Mouse (Mus musculus) liver, embryonic 15.5 days (tissue): ENCODE measurements around the gene Inf2. TPM values are rescaled to one million over a fixed set of nuclear protein-coding genes. Genes with fewer than 3 reads are reported as not detected.
A peak's percentile ranks its signal among the peaks of the same experiment; 100 is the strongest.

ENCODE experiments used
- ATAC-seq: fragments of 200-750 bp; cut with Nextera tagmentation; 2 replicates; pipeline ENCODE4 v1.8.0; 2017; ENCODE audit warnings: moderate number of reproducible peaks, mild to moderate bottlenecking, moderate library complexity; ENCODE audit not compliant: insufficient read depth
- H3K27ac ChIP-seq: fragments of 300-500 bp; sonication (generic); replicated peaks from 2 replicates; pipeline ENCODE4 v1.5.1; 2015; ENCODE audit warnings: mild to moderate bottlenecking, inconsistent platforms
- H3K27me3 ChIP-seq: fragments of 300-500 bp; sonication (generic); 2 replicates; pipeline ENCODE4 v1.6.1; 2015; ENCODE audit warnings: mild to moderate bottlenecking, inconsistent platforms
- H3K36me3 ChIP-seq: fragments of 300-500 bp; sonication (generic); replicated peaks from 2 replicates; pipeline ENCODE4 v1.6.1; 2015; ENCODE audit warnings: moderate library complexity, mild to moderate bottlenecking, inconsistent platforms
- H3K4me1 ChIP-seq: fragments of 300-500 bp; sonication (generic); replicated peaks from 2 replicates; pipeline ENCODE4 v1.6.1; 2015; ENCODE audit warnings: inconsistent platforms
- H3K4me2 ChIP-seq: fragments of 300-500 bp; sonication (generic); 2 replicates; pipeline ENCODE4 v1.6.1; 2015; ENCODE audit warnings: moderate library complexity, mild to moderate bottlenecking, inconsistent platforms
- H3K4me3 ChIP-seq: fragments of 300-500 bp; sonication (generic); replicated peaks from 2 replicates; pipeline ENCODE4 v1.5.1; 2015; ENCODE audit warnings: mild to moderate bottlenecking, inconsistent platforms
- H3K9ac ChIP-seq: fragments of 300-500 bp; sonication (generic); 2 replicates; pipeline ENCODE4 v1.6.1; 2015; ENCODE audit warnings: moderate library complexity, mild to moderate bottlenecking, inconsistent platforms
- H3K9me3 ChIP-seq: fragments of 300-500 bp; sonication (generic); replicated peaks from 2 replicates; pipeline ENCODE4 v1.6.1; 2016; ENCODE audit warnings: inconsistent platforms
- WGBS: fragments of 180-500 bp; shearing (Covaris S2); methylation state at CpG from one replicate; pipeline ENCODE4 v1.1.7; 2015; ENCODE audit warnings: mixed read lengths; ENCODE audit not compliant: insufficient replicate concordance; 5-methylcytosine and 5-hydroxymethylcytosine counted together
- polyA plus RNA-seq: library from polyadenylated mRNA; unstranded; fragments of >200 nt; fragmentation: Nextera tagmentation; extraction: Ambion mirVana; gene quantifications from 2 replicates; pipeline ENCODE4 v1.2.1, GENCODE M21; 2015

Inf2 gene
- polyA plus RNA-seq, 1 experiment from 2014 or later: 2.7 TPM

DNA sequence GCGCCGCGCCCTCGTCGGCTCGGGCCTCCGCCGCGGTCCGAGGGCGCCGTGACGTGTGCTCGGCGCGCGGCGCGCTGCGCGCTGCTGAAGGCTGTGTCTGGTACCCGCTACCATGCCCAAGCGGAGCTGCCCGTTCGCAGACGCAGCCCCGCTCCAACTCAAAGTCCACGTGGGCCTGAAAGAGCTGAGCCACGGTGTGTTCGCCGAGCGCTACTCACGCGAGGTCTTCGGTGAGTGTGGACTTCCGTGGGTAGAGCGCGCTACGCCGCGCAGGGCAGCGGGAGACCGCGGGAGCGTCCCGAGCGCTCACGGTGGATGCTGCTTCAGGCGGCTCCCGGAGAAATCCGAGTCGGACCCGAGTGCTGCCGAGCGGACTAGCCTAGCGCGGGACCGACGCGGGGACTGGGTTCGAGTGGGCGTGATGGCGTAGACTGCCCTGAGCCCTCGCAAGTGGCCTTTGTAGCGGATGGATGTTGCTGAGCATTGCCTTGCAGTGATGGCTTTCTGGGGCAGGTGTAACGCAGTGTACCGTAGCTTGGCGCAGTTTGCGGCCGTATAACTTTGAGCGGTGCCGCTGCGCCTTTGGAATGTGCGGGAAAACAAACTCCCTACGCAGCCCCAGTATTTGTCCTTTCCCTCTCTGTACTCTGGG is 56.4 kb downstream of the Inf2 start:
- under 1% methylated on average over 75 of the region's 75 CpGs for WGBS
- Histone ChIP-seq H3K27ac (peak overlapping the region; percentile 83), H3K27me3 (no peaks in the 10 kb centered on the region), H3K4me2 (peak overlapping the region; percentile 97), H3K9ac (peak overlapping the region; percentile 81), H3K4me1 (peaks cover 49% of the 10 kb centered on the region), H3K4me3 (peak overlapping the region; percentile 88), H3K9me3 (no peaks in the 10 kb centered on the region), H3K36me3 (peaks cover 29% of the 10 kb centered on the region)
- peak; percentile 14 for ATAC-seq

DNA sequence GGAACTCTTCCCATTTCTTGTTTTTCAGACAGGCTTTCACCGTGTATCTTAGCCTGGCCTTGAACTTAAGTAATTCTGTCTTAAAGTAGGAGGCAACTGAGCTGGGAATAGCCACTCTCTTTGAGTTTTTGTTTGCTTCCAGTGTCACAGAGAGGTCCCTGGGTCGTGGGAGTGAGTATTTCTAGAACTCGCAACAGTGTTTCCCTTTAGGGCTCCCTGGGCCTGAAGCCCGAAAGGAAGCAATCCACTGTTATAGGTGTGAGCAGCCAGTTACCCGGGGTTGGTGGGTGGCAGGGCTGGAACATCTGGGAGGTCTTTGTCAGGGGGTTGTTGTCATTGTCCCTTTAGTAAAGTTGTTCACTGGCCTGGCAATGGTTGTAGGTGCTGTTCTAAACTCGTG is 57.6 kb downstream of the Inf2 start:
- no peak for ATAC-seq

DNA sequence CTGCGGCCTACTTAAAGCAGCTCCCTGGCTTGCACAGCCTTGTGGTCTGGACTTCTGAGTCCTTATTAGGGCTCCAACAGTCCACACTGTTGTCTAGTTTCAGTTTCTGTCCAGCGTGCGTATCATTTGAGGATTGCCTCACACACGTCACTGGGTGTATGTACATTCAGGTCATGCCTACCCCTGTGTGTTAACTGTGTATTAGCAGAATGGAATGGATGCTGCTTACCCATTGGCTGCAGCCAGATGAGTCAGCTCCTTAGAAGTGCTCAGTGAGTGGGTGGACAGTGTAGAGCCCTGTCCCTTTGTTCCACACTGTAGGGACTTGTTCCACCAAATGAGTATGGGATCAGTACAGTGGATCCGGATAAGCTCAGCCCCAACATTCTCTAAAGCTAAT is 59.5 kb downstream of the Inf2 start:
- Histone ChIP-seq H3K4me3 (no peak overlapping the region), H3K27ac (no peak overlapping the region), H3K9me3 (no peaks in the 10 kb centered on the region), H3K9ac (no peak overlapping the region), H3K27me3 (no peaks in the 10 kb centered on the region), H3K4me1 (peaks cover 48% of the 10 kb centered on the region), H3K4me2 (no peak overlapping the region), H3K36me3 (peaks cover 56% of the 10 kb centered on the region)
- no peak for ATAC-seq
- 74% methylated on average over 5 of the region's 5 CpGs for WGBS

More for the DNA sequence above, 57.6 kb downstream of the Inf2 start:
- 50% methylated on average over 6 of the region's 6 CpGs for WGBS
- peak overlapping the region; percentile 97 for H3K4me2 ChIP-seq
- H3K4me3 ChIP-seq: peak overlapping the region; percentile 88
- H3K27me3 ChIP-seq: no peaks in the 10 kb centered on the region
- H3K36me3 ChIP-seq: peaks cover 40% of the 10 kb centered on the region
- peaks cover 49% of the 10 kb centered on the region for H3K4me1 ChIP-seq
- H3K9me3 ChIP-seq: no peaks in the 10 kb centered on the region
- no peak overlapping the region; the same call in 1 of the 2 replicates for H3K27ac ChIP-seq
- H3K9ac ChIP-seq: peak overlapping the region; percentile 81

DNA sequence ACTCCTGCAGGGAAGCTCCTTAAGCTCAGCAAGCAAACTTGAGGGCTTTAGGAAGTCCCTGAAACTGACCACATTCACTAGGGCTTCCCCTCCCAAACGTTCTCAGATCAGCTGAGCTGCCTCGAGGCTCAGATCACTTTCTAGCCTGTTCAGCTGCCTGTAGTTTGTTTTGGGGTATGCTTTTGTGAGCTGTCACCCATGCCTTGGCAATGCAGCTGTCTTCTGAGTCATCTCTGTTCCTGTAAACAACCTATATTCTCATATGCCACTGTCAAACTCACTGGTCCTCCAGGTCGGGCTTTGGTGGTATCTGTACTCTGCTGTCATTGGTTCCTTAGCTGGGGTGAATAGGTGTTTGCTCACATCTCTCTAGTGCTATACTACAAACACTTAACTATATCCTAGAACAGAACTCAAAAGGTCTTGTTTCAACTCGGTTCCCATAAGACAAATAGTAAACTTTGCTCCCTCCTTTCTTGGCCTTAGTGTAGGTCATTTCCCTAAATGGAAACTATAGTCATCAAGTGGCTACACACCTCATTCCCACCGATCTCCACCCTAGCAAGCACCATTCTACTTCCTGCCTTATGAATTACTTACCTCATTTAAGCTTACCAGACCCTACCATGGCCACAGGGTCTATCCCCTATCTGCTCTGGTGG is 63.3 kb downstream of the Inf2 start:
- no peak for ATAC-seq
- H3K36me3 ChIP-seq: peaks cover 94% of the 10 kb centered on the region
- H3K9ac ChIP-seq: no peak overlapping the region
- peaks cover 14% of the 10 kb centered on the region for H3K4me1 ChIP-seq
- 53% methylated on average over 5 of the region's 5 CpGs for WGBS
- no peak overlapping the region for H3K27ac ChIP-seq
- H3K27me3 ChIP-seq: no peaks in the 10 kb centered on the region
- H3K4me3 ChIP-seq: no peak overlapping the region
- no peaks in the 10 kb centered on the region for H3K9me3 ChIP-seq
- no peak overlapping the region for H3K4me2 ChIP-seq

- Histone ChIP-seq H3K36me3 (peaks cover 96% of the 10 kb centered on the region), H3K27me3 (no peaks in the 10 kb centered on the region), H3K4me2 (no peak overlapping the region), H3K9ac (no peak overlapping the region), H3K9me3 (no peaks in the 10 kb centered on the region), H3K4me1 (0 out of 2 replicates have a peak, but pooled peaks cover 4% of the 10 kb centered on the region), H3K4me3 (no peak overlapping the region), H3K27ac (no peak overlapping the region)
- 52% methylated on average over 7 of the region's 7 CpGs for WGBS
- peak; percentile 34 for ATAC-seq
Measured at GRCm38 (mm10) chr12:112653157-112653824, 64.7 kb downstream of the Inf2 start.

- H3K27ac ChIP-seq: no peak overlapping the region
- 0 out of 2 replicates have a peak, but pooled peaks cover 4% of the 10 kb centered on the region for H3K4me1 ChIP-seq
- no peak overlapping the region for H3K4me2 ChIP-seq
- no peak for ATAC-seq
- H3K4me3 ChIP-seq: no peak overlapping the region
- peaks cover 96% of the 10 kb centered on the region for H3K36me3 ChIP-seq
- no peaks in the 10 kb centered on the region for H3K9me3 ChIP-seq
- 83% methylated on average over 5 of the region's 5 CpGs for WGBS
- no peaks in the 10 kb centered on the region for H3K27me3 ChIP-seq
- no peak overlapping the region for H3K9ac ChIP-seq
Measured at GRCm38 (mm10) chr12:112654076-112654475, 65.5 kb downstream of the Inf2 start.

DNA sequence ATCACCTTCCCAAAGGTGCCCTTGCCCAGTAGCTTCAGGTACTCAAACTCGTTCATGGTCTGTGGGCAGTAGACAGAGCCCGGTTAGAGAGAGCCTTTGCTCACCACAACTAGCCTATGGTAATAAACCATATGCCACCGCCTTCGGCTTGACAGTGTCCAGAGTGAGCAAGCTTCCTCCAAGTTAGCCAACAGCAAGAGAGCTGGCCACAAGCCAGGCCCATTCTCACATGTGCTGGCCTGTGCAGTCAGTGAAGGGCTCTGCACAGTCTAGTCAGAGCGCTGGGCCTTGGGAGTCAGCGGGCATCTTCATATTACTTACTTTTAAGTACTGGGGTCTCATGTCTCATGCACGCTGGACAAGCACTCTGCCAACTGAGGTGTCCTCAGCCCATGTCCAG is 70.0 kb downstream of the Inf2 start:
- H3K4me1 ChIP-seq: 0 out of 2 replicates have a peak, but pooled peaks cover 4% of the 10 kb centered on the region
- WGBS: 84% methylated on average over 7 of the region's 7 CpGs
- H3K36me3 ChIP-seq: peaks cover 88% of the 10 kb centered on the region
- ATAC-seq: no peak
- H3K4me3 ChIP-seq: no peak overlapping the region
- H3K4me2 ChIP-seq: no peak overlapping the region
- H3K27ac ChIP-seq: no peak overlapping the region
- no peaks in the 10 kb centered on the region for H3K27me3 ChIP-seq
- no peak overlapping the region for H3K9ac ChIP-seq
- no peaks in the 10 kb centered on the region for H3K9me3 ChIP-seq

- H3K4me3 ChIP-seq: no peak overlapping the region
- no peak for ATAC-seq
- no peak overlapping the region for H3K27ac ChIP-seq
- H3K4me2 ChIP-seq: no peak overlapping the region
- 77% methylated on average over 6 of the region's 6 CpGs for WGBS
- no peaks in the 10 kb centered on the region for H3K27me3 ChIP-seq
- no peak overlapping the region for H3K9ac ChIP-seq
- 0 out of 2 replicates have a peak, but pooled peaks cover 4% of the 10 kb centered on the region for H3K4me1 ChIP-seq
- peaks cover 83% of the 10 kb centered on the region for H3K36me3 ChIP-seq
- H3K9me3 ChIP-seq: no peaks in the 10 kb centered on the region
Measured at GRCm38 (mm10) chr12:112659109-112659508, 70.5 kb downstream of the Inf2 start.

GRCm38 (mm10) chr12:112660576-112661326 is 72.2 kb downstream of the Inf2 start:
- WGBS: 72% methylated on average over 5 of the region's 5 CpGs
- ATAC-seq: no peak
- no peak overlapping the region for H3K4me2 ChIP-seq
- no peak overlapping the region for H3K9ac ChIP-seq
- H3K27ac ChIP-seq: no peak overlapping the region
- H3K9me3 ChIP-seq: no peaks in the 10 kb centered on the region
- H3K4me3 ChIP-seq: no peak overlapping the region
- no peaks in the 10 kb centered on the region for H3K27me3 ChIP-seq
- H3K4me1 ChIP-seq: peaks cover 7% of the 10 kb centered on the region
- H3K36me3 ChIP-seq: peaks cover 71% of the 10 kb centered on the region

GRCm38 (mm10) chr12:112661327-112661605 is 72.7 kb downstream of the Inf2 start:
- no peak overlapping the region for H3K27ac ChIP-seq

DNA sequence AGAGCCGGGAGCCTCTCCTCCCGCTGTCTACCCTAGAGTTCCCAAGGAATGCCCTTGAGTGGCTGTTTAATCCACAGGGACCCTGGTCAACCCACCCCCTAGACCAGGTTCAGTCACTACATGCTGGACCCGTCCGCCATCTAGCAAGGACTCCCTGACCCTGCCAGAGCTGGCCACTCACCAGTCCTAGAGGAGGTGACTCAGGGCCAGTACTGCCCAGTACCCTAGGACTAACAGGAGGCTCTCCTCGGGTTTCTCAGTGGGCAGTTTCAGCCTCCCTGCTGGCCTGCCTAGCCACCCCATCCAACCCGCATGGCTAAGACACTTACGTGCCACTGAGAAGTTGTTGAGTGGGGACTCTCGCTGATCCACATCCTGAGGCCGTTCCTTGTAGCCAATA is 73.3 kb downstream of the Inf2 start:
- Histone ChIP-seq H3K9ac (no peak overlapping the region), H3K9me3 (no peaks in the 10 kb centered on the region), H3K4me2 (no peak overlapping the region), H3K36me3 (peaks cover 60% of the 10 kb centered on the region), H3K27ac (no peak overlapping the region), H3K4me1 (peaks cover 10% of the 10 kb centered on the region), H3K4me3 (no peak overlapping the region), H3K27me3 (no peaks in the 10 kb centered on the region)
- ATAC-seq: no peak
- WGBS: 77% methylated on average over 9 of the region's 9 CpGs

More at GRCm38 (mm10) chr12:112661327-112661605, 72.7 kb downstream of the Inf2 start:
- no peak for ATAC-seq
- Histone ChIP-seq H3K4me3 (no peak overlapping the region), H3K9me3 (no peaks in the 10 kb centered on the region), H3K4me1 (peaks cover 10% of the 10 kb centered on the region), H3K9ac (no peak overlapping the region), H3K27me3 (no peaks in the 10 kb centered on the region), H3K36me3 (peaks cover 66% of the 10 kb centered on the region), H3K4me2 (no peak overlapping the region)
- WGBS: 79% methylated on average over 3 of the region's 3 CpGs
